Mouse (Mus musculus) layer of hippocampus, adult 8-10 months (tissue): ENCODE data around the gene Zfhx3. TPM values are rescaled to one million over a fixed set of nuclear protein-coding genes. Genes with fewer than 3 reads are reported as not detected.

Source experiments
- DNase-seq, 2 experiments: peaks; one replicate each; pipeline ENCODE4 v3.0.0; 2022; ENCODE audit warnings: low spot score in 2 of 2
- total RNA-seq, 4 experiments: library from RNA; stranded (reverse); gene quantifications; 2 replicates each; pipeline ENCODE4 v1.2.4; 2022

Gene Zfhx3
- total RNA-seq, 4 experiments from 2014 or later, result 4.5 to 7.6 (median 6.7) TPM

DNA sequence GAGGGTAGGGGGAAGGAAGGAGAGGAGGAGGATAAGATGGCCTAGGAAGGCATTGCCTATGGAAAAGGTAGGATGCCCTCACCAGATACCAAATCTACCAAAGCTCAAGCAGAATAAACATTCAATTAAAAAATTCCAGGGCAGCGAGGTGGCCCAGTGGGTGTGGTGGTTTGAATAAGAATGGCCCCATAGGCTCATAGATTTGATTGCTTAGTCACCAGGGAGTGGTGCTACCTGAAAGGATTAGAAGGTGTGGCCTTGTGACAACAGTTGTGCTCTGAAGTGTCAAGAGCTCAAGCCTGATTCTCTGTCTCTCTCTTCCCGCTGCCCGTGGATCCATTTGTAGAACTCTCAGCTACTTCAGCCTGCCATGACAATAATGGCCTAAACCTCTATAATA lies 703.2 kb downstream of the Zfhx3 start:
- no peak for DNase-seq

- DNase-seq, result no peak
Observed at GRCm38 (mm10) chr8:108647556-108647955, 705.1 kb downstream of the Zfhx3 start.

GRCm38 (mm10) chr8:108648993-108649392 lies 706.5 kb downstream of the Zfhx3 start:
- no peak for DNase-seq

DNA sequence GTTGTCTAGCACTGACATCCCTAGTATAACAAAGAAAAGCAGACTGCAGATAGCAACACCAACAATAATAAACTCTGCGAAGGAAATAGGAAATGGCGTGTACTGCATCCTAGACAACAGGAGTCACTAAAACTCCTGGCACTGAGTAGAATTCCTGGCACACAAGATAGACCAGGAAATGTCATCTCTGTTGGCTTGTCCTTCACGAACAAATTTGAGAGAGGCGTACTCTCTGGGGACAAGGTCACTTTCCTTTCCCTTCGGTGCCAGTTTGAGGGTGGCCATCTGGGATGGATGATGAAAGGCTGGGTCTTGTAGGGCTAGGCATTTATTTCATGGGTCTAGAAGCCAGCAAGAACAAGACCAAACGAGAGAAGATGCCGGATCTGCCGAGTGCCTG lies 708.4 kb downstream of the Zfhx3 start:
- no peak for DNase-seq

DNA sequence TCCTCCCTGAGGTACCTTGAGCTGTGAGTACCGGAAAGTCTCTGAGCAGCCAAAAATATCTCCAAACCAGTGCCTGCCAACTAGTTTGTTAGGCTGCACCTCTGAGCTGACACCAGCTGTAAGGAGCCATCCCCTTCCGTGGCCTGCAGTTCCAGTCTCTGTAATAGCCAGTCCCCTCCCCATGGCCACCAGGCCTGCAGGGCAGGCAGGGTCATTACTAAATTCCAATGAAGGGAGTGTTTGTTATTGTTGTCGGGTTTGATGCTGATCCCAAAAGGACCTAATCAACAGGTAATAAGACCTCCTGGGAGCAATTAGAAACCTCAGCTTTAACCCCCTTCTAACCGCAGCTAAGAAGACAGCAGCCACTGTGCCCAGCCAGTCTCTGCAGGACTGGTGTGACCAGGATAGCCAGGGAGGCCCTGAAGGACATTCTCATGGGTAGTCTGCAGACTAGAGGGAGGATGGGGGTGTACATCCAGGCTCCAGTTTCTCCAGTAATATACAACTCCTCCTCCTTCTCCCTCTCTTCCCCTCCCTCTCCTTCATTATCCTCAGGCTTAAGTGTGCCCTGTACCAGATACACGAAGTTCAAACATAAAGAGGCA lies 719.1 kb downstream of the Zfhx3 start:
- DNase-seq, result no peak

DNA sequence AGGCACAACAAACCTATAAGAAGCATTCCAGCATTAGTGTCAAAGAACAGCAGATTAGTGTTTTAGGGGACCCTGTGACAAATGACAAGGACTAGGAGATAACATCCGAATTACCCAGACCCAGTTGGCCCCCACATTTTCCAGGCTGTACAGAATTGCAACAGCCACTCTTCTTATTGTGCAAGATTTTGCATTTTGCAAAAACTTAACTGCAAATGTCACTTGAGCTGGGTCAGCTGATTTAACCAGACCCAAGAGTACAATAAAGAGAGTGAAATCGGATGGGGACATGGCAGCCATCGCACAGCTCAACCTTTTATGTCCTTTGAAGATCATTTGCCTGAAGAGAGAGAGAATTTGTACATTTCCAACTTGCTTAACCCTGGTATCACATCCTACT lies 720.3 kb downstream of the Zfhx3 start:
- DNase-seq, result no peak

GRCm38 (mm10) chr8:108671939-108672515 lies 729.6 kb downstream of the Zfhx3 start:
- DNase-seq, result no peak

DNA sequence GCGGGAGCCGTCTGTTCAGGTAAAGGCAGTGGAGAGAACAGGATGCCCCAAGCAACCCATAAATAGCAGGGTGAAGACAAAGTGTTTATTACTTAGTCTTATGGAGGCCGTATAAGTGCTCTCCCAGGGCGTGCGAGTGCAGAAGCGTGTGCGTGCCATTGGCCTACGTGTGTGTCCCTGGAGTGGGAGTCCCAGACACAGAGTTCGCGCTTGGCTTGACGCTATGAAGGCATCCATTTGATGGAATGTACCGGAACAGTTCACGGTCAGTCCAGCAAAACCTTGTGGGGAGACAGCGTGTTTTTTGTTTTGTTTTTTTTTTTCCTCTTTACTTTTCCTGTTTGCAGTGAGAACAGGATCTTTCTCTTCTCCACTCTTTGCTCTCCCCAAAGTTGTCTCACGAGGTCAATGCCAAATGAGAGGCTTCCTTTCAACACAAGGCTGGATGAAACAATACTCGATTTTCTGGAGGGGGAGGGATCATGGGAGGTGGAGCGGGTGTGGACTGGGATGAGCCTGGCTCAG lies 732.6 kb downstream of the Zfhx3 start:
- DNase-seq, result no peak

DNA sequence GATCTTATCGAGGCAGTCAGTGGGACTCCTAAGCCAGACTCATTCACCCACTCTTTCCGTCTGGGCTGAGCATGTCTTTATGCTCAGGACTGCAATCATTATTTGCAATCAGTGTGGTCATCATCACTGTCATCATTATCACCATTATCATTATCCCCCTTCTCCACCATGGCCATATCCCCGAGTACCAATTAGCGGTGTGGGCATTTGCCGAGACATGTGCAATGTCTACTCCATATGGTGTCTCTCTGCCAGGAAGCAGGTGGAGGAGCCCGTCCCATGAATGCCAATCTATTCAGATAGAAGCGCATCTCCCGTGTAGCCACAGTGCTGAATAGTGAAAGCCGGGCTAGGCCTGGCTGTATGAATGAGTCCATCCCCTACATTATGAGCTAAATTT lies 747.2 kb downstream of the Zfhx3 start:
- DNase-seq, result no peak

GRCm38 (mm10) chr8:108690576-108691455 lies 748.4 kb downstream of the Zfhx3 start:
- no peak for DNase-seq

DNA sequence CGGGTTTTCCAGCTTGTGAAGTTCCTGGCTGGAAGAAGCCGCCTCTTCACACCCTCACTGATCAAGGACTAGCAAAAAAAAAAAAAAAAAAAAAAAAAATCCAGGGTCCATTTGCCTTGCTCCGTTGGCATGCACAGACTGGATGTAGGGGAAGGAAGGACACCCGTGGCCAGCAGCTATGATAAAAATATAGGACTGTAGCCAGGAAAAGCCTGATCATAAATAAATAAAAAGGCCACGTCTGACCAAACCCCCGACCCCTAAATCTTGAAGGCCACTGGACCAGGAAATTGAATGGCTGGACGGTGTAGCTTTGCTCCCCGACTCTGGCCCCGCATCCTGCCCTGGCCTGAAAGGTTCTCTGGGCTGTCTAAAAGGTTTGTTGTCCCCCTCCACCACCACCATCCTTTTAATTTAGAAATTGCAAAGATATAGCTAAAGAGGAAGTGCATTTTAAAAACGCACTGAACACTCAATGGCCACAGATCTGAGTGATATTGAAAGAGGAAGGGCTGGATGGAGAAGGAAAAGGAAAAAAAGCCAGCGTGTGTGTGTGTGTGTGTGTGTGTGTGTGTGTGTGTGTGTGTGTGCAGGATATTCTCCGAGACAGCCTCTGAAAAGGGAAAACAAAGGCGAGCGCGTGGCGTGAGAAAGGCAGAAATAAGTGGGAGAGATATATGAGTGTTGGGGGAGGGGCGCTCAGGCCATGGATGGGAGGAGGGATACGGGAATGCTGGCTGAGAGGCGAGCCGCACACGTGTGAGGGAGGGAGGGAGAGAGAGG lies 749.2 kb downstream of the Zfhx3 start:
- DNase-seq, result no peak

GRCm38 (mm10) chr8:108692239-108692627 lies 749.8 kb downstream of the Zfhx3 start:
- no peak for DNase-seq

DNA sequence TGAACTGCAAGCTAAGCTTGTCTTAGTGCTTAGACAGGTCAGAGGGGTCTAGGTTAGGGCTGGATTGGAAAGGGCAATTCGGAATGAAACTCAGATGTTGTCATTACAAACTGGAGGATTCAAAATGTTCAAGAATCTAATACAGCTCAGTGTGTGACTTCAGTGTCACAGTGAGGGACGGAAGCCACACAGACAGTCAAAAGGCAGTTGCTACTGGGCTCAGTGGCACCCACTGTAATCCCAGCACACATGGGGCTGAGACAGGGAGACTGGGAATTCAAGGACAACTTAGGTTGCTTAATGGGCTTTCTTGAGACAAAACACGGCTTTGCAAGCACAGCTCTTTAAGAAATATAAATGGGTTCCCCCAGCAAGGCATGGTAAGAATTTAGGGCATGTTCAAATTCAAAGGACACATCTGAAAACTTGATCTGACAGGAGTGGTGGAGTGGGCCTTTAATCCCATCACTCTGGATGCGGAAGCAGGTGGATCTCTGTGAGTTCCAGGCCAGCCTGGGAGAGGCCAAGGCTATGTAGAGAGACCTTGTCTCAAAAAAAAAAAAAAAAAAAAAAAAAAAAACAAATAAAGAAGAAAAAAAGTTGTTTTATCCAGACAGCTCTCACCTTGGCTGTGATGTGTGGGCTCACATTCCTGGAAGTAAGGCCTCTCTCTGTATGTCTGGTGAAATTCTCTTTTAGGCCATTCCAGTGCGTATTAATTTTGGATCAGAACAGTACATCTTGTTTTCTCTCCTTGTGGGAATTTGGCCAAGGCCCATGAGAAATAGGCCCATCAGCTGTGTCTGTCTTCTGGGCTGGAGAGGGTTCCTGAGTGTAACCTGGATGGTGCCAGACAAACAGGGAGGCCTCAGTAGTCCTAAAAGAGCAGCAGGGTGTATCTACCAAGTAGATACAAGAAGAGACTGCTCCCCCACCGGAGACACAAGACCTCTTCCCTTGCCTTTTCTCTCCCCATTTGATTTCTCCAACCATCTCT lies 750.5 kb downstream of the Zfhx3 start:
- DNase-seq, result no peak

DNA sequence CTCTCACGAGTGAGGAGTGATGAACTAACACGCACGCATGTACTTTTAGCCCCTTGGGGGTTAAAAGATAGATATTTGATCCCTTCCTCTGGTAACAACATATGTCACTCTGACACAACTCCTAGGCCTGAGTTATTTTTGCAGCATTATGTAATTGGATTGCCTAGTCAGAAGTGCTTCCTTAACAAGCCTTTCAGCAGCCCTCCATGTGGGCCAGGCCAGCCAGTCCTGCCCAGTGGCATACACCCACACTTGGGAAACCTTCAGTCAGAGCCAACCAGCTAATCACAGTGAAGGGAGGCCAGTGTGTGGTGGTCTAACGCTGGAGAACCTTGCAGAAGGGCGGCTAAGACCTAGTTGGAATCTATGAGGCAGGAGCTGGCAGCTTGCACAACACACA lies 751.4 kb downstream of the Zfhx3 start:
- DNase-seq, result no peak

DNA sequence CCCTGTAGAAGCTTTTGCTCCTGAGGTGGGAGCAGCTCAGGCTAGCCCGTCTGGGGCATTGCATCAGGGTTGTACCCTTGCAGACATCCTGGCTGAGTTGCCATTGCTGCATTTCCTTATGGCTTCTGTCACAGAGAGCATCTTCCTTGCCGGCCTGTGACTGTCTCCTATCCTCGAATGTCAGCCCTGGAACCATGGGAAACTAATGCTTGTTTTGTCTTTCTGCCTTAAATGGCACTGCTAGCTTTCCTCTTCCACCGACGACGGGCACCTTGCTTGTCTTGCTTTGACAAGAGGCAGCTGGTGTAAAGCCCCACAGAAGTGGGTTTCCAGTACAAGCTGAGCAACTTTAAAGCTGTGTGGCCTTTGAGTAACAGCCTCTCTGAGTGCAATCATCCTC lies 752.1 kb downstream of the Zfhx3 start:
- DNase-seq, result no peak

DNA sequence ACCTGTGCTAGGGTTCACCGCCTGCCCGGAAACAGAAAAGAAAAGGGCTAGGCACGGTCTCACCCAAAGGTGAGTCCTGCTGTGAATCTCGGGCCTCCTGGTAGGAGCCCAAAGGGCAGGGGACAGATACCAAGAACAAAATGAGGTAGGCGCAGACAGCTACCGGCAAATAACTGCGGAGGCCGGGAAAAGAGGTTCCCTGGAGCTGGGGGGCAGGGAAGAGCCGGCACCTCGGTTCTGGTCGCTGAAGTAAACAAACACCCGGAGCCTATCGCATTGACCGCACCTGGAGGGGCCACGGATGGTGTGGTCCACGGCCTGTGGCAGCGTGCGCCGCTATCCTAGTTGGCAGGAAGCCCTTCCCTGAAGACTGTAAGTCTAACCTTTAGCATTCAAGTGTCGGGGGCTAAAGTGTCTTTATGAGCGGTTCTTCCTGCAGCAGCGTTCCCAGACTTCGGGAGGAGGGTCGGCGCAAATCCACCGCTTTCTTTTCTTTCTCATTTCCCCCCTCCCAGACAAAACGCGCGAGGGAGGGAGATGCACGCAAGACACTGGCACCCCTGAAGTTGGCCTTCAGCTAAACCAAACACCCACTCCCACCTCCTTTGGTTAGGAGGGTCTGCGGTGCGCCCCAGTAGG lies 752.9 kb downstream of the Zfhx3 start:
- no peak for DNase-seq

DNA sequence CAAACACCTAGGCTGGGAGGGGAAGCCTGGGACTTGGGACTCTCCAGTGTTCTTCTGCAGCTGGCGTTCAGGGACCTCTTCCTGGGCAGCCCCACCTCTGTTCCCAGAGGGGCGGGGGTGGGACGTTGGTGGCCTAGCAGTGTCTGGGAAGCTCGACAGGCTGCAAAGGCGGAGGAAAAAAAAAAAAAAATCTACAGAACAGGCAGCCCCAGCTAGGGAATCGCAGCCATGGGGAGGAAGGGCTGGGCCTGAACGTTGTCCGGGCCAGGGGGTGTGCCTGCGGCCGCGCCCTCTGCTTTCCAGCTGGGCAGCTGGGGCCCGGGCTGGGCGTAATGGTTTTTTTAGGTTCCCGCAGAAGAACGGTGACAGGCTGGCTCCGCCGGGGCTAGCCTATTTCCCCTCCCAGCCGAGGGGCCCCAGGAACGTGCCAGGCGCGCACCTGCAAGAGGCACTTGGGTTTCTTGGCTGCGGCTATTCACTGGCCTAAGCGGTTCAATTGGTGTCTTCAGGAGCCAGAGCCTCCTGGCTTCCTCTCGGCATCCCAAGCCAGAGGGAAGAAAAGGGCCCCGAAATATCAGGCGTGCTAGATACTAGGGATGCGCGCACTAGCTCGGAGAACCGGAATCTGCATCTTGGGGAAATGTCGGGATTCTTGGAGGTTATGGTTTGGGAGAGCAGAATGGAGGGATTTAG lies 753.6 kb downstream of the Zfhx3 start:
- DNase-seq, result no peak

DNA sequence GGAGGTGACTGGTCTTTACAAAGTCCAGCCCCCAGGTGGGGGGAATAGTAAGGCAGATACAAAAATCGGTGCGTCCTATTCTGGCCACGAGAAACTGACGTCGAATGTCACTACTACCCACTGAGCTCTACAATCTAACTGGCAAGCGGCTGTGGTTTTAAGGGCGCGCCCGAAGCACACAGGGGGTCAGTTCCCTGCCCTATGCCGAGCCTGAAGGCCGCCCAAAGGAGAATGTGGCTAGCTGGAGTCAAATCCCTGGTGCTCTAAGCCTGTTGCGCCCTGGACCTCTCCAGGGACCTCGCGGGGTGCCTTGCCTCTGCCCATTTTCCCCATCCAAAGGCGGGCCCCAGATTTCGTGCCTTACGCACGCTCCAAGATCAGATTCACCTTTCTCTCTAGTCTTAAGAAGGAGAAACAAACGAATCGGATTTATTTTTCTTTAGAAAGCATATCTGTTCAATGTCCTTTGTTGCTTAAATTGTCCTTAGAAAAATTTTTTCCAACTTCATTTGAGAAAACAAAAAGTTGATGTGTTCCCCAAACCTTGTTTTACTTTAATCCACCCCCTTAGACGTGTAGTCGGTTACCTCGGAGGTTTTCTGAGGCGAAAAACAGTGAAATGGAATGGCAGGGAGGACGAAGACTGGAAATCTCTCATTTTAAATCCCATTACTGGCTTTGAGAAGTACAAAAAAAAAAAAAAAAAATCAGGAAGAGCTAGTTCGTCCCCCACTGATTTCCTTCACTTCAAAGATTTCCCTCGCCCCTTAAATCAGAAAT lies 754.4 kb downstream of the Zfhx3 start:
- DNase-seq, result no peak
